Comparison of ENCODE assay signal across 8 mouse cellular contexts in the genomic region with DNA sequence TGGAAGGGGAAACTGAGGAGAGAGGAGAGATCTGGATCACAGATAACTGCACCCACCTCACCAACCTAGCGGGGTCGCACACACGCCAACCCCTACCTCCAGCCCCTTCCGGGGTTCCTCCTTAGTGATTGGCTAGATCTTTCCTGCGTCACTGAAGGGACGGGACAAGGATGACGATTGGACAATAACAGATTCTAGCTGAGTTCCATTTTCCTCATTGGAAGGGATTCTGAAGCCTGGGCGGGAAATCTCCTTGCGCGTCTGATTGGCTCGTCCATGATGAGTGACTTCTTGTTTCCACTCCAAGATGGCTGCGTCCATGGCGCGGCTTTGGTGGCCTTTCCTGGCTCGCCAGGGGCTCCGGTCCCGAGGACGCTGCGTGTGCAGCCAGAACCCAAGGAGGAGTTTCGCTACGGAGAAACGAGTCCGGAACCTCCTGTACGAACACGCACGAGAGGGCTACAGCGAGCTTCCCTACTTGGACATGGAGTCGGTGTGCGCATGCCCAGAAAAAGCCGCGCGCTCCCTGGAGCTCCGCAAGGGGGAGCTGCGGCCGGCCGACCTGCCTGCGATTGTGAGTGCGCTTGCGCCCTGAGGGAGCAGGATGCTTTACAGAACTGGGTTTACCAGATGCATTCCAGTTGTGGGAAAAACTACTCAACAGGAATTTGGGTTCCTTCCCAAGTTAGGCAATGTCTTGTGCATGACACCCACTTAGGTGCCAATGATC. TPM values are rescaled to one million over a fixed set of nuclear protein-coding genes. Genes with fewer than 3 reads are reported as not detected.
DNase-seq lines count a peak whose midpoint lies in the region; ATAC-seq lines count a peak whose summit lies in the region.

A gene (minus strand): TSS at position 112 of the 730 bp plus-strand sequence.
A gene (plus strand): TSS at position 284 of the 730 bp plus-strand sequence.

- DNase-seq in adrenal gland, adult 18-20 months (ENCODE audit: low spot score in 2 of 2) = peak; percentile 93 to 95
- peak; percentile 98 for DNase-seq in embryo, embryonic 11 days
- peak; percentile 94 for DNase-seq in gastrocnemius, postnatal 25 days
- DNase-seq in intestine, embryonic 14.5 days (ENCODE audit: low spot score) = peak; percentile 99
- DNase-seq in left cerebral cortex, postnatal 14 days (ENCODE audit: low spot score in 2 of 2) = peak; percentile 95 to 99
- DNase-seq in mesoderm, embryonic 11.5 days (ENCODE audit: low read depth, low spot score) = peak; percentile 98
- DNase-seq in right cerebral cortex, postnatal 36 days (ENCODE audit: low spot score in 2 of 2) = peak; percentile 96 to 98
- peak; percentile 97 for DNase-seq in yolk sac, embryonic 10.5 days (ENCODE audit: low spot score)

- peak within 1 kb of the TSS; percentile 81 for H3K27ac ChIP-seq in intestine, embryonic 14.5 days (ENCODE audit: low read depth)

- no peaks in the 10 kb centered on the region for H3K27me3 ChIP-seq in intestine, embryonic 14.5 days (replicated peaks; ENCODE audit: control insufficient read depth, insufficient read depth, low read length)

- peak within 1 kb of the TSS; percentile 80 for H3K9ac ChIP-seq in intestine, embryonic 14.5 days (ENCODE audit: low read length)

- intact Hi-C loops in left cerebral cortex, postnatal 14 days (cut with DNase I) = no loop called here

- peak within 1 kb of the TSS; percentile 81 for H3K4me3 ChIP-seq in intestine, embryonic 14.5 days (ENCODE audit: low read depth, low read length)

- under 1% methylated on average over 39 of the region's 39 CpGs for WGBS in intestine, embryonic 14.5 days

- ATAC-seq in intestine, embryonic 14.5 days (replicated peaks; ENCODE audit: low FRiP score, low TSS enrichment, low read depth) = peak; percentile 98

- H3K9me3 ChIP-seq in intestine, embryonic 14.5 days (ENCODE audit: control insufficient read depth, low read length) = 0 out of 2 replicates have a peak, but pooled peaks cover 2% of the 10 kb centered on the region

- H3K4me1 ChIP-seq in intestine, embryonic 14.5 days (replicated peaks; ENCODE audit: control insufficient read depth, insufficient read depth, low read length) = peaks cover 12% of the 10 kb centered on the region

- peaks cover 40% of the 10 kb centered on the region for H3K36me3 ChIP-seq in intestine, embryonic 14.5 days (ENCODE audit: control insufficient read depth, insufficient read depth, low read length)

- peak within 1 kb of the TSS; percentile 93 for H3K4me2 ChIP-seq in intestine, embryonic 14.5 days (ENCODE audit: low read length)

RNA-seq across cellular contexts. Expression of the first gene that starts in this region (rescaled TPM):
- 10 to 100 TPM; 72.4 to 79.4 TPM for total RNA-seq in adrenal gland, adult 18-20 months (2021)
- total RNA-seq in gastrocnemius, postnatal 25 days (2021) = 10 to 100 TPM; 35.2 to 46.5 TPM
- 152 and 157 TPM in 2 replicates for polyA plus RNA-seq in intestine, embryonic 14.5 days (2014; fragmentation: Nextera tagmentation; extraction: Ambion mirVana)
- 10 to 100 TPM; 60.4 to 66.5 TPM for total RNA-seq in left cerebral cortex, postnatal 14 days (2021)

RNA-seq across cellular contexts. Expression of the second gene that starts in this region (rescaled TPM):
- total RNA-seq in adrenal gland, adult 18-20 months (2021) = 10 to 100 TPM; 15.6 to 17.2 TPM
- total RNA-seq in gastrocnemius, postnatal 25 days (2021) = 10 to 100 TPM; 13.5 to 15.6 TPM
- 27.1 and 30.2 TPM in 2 replicates for polyA plus RNA-seq in intestine, embryonic 14.5 days (2014; fragmentation: Nextera tagmentation; extraction: Ambion mirVana)
- total RNA-seq in left cerebral cortex, postnatal 14 days (2021) = 10 to 100 TPM; 13.0 to 17.9 TPM

Comparison
In these comparisons a context has a peak if more than half of its experiments do, and no peak if none do; other contexts are left out.
1. Peak in every context shown above with its lines: DNase-seq, ATAC-seq, H3K4me3 ChIP-seq and H3K27ac ChIP-seq.